Mouse (Mus musculus): Measurements from ENCODE around the gene Poln. TPM values are rescaled to one million over a fixed set of nuclear protein-coding genes. Genes with fewer than 3 reads are reported as not detected.

The Poln gene
- polyA plus RNA-seq (2012; ENCODE audit: low replicate concordance), result 0.15 TPM in 1 of 2 replicates, not detected in the other

GRCm38 (mm10) chr5:34168950-34169891 lies at the start of gene Poln, which contains the start of gene Haus3:
Gene Poln (minus strand): TSS chr5:34169448.
Gene Haus3 (minus strand): TSS chr5:34169527.

GRCm38 (mm10) chr5:34187601-34188316 lies 18.5 kb upstream of the Poln start, which contains the start of gene Mxd4:
Gene Mxd4 (minus strand): TSS chr5:34187720.

DNA sequence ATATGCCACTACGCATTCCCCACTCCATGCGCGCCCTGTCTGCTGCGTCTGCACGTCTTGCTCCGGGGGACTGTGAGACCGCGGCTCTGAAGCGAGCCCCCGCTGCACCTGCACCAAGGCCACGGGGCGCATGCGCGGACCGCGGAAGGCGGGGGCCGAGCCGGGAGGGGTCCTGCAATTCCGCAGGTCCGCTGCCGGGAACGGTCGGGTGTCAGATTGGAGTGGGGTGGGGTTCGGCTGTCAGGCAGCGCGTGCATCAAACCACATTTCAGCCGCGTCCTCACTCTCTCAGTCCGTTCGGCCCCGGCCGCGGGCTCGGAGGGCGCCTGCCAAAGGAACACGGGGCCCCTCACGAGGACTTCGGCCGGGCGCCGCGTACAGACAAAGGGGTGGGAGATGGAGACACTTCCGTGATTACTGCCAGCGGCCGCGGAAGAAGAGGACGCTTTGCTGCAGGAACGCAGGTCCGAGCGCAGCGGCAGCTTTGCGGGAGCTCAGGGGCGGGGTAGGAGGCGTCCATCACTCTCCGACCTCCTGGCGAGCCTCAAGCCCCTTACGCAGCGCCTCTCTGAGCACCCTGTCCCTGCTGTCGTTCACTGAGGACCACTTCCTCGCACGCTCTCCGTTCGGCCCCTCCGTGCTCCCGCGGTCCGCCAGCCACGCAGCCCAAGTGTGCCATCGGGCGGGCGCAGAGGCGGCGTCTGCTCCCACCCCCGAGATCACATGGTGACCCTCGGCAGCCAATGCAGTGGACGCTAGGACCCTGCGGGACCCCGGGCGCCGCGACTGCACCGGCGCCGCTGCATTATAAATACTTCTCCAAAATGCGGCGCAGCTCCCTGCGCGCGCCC lies 173.2 kb downstream of the Poln start, which contains the start of gene Nat8l:
Gene Nat8l, plus strand, starts transcription at position 142 of the 851 bp plus-strand sequence.

DNA sequence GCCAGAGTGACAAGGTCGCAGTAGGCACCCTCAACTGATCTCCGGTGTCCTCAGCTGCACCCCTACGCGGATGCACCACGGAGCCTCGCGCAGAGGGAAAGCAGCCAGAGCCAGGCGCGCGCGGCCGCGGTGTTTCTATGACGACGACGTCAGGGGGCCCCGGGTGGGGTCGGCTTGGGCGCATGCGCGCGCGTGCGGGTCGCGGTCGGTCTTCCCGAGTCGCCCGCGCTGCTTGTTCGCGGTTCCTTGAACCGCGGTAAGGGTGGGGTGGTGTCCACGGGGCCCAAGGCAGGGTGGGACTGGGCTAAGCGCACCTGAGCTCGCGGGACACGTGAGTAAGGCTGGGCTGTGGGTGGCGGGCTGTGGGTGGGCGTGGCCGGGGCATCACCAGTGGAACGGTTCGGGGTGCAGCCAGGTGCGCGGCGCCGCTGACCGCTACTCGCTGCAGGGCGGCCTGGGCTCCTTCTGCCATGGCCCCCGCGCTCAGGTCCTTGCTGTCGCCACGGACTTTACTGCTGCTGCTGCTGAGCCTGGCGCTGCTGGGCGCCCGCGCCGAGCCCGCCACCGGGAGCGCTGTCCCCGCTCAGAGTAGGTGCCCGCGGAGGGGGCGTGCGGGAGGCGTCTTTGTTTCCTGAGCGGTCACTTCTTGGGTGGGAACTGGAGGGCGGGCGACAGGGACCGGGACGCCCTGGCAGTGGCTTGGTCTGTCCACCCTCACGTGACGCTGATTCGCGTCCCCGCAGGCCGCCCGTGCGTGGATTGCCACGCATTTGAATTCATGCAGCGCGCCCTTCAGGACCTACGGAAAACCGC lies 185.7 kb downstream of the Poln start, which contains the start of gene Gm1673:
Gene Gm1673, plus strand, starts transcription at position 125 of the 813 bp plus-strand sequence.

Other genes with a start within 250 kb of the Poln start
- 20.6 and 79.3 TPM in 2 replicates for gene Nelfa, start 233.0 kb downstream of the Poln start, polyA plus RNA-seq (2012; ENCODE audit: low replicate concordance)
- 5.4 and 14.8 TPM in 2 replicates for gene Gm1673, start 186.0 kb downstream of the Poln start, polyA plus RNA-seq (2012; ENCODE audit: low replicate concordance)
- gene Nat8l, start 173.5 kb downstream of the Poln start, polyA plus RNA-seq (2012; ENCODE audit: low replicate concordance), result 2.6 and 2.7 TPM in 2 replicates
- gene Haus3, start 79 bp upstream of the Poln start, polyA plus RNA-seq (2012; ENCODE audit: low replicate concordance), result 0.23 and 0.92 TPM in 2 replicates
- gene Mxd4, start 18.3 kb upstream of the Poln start, polyA plus RNA-seq (2012; ENCODE audit: low replicate concordance), result 18.2 and 32.0 TPM in 2 replicates
- 0.71 and 1.8 TPM in 2 replicates for gene Zfyve28, start 119.0 kb upstream of the Poln start, polyA plus RNA-seq (2012; ENCODE audit: low replicate concordance)
- gene Cfap99, start 119.2 kb upstream of the Poln start, polyA plus RNA-seq (2012; ENCODE audit: low replicate concordance), result not detected in 2 replicates
- 12.1 and 21.7 TPM in 2 replicates for gene Rnf4, start 166.8 kb upstream of the Poln start, polyA plus RNA-seq (2012; ENCODE audit: low replicate concordance)
- 15.1 and 17.8 TPM in 2 replicates for gene Fam193a, start 200.5 kb upstream of the Poln start, polyA plus RNA-seq (2012; ENCODE audit: low replicate concordance)